Mouse (Mus musculus): ENCODE data around the gene Ulk4. TPM values are rescaled to one million over a fixed set of nuclear protein-coding genes. Genes with fewer than 3 reads are reported as not detected.

The Ulk4 gene
- polyA plus RNA-seq, 1 experiment, result 4.6 TPM

DNA sequence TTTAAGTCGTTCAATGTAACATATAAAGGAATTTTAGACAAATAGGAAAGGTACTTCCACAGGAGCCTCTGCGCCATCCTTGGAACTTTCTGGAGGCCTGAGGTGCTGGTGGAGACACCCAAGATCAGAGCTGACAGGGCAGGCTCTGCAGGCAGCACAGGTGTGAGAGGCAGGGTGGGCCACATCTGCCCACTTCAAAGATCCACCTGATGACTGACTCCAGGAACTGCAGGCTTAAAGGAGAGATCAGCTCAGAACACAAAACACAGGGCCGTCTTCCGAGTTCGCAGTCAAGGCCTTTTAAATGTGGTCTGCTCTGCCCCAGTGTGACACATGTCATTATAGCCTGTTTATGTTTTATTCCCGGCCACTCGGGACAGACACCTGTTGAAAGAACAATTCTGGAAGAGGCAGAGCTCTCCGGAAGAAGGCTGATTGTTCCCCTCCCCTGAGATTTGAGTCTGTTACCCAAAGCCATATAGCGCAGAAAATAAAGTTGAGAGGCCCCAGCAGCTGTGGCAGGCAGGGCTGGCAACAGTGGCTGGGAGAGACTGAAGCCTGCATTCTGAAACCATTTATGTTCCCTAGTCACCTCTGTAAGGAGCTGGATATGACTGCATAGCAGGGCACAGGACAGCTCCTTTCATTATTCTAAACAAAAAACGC is 205.4 kb downstream of the Ulk4 start:
- H3K27ac ChIP-seq (ENCODE audit: insufficient read depth, low read length), result no peak overlapping the region
- TF ChIP-seq POLR2A (IDR thresholded peaks at IDR 0.05; ENCODE audit: low read depth, low read length) (no peak), CTCF (IDR thresholded peaks at IDR 0.05; ENCODE audit: borderline replicate concordance, insufficient read depth, low read length) (no peak)

GRCm38 (mm10) chr9:121071050-121071449 is 205.9 kb downstream of the Ulk4 start:
- Histone ChIP-seq H3K27ac (ENCODE audit: insufficient read depth, low read length) (no peak overlapping the region), H3K4me3 (ENCODE audit: insufficient read depth, low read length) (no peak overlapping the region), H3K4me1 (ENCODE audit: control insufficient read depth, insufficient read depth, low read length) (no peaks in the 10 kb centered on the region)
- no peak for TF ChIP-seq CTCF (IDR thresholded peaks at IDR 0.05; ENCODE audit: borderline replicate concordance, insufficient read depth, low read length)
- TF ChIP-seq POLR2A (IDR thresholded peaks at IDR 0.05; ENCODE audit: low read depth, low read length), result no peak

More for the DNA sequence above, 205.4 kb downstream of the Ulk4 start:
- no peak overlapping the region for H3K4me3 ChIP-seq (ENCODE audit: insufficient read depth, low read length)
- no peaks in the 10 kb centered on the region for H3K4me1 ChIP-seq (ENCODE audit: control insufficient read depth, insufficient read depth, low read length)

DNA sequence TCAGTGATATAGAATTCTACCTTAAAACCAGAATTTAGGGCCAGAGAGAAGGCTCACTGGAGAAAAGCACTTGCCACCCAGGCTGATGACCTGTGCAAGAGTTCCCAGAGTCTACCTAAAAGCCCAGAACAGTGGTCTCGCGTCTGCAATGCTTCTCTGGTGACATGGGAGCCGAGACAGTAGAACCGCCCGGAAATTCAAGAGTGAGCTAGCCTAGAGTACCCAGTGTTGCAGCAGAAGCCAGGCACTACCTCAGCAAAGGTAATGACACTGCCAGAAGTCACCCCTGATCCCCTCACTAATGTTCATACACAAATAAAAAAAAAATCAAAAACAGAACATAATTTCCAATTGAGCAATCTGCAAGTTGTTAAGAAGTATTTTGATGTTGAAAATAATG is 208.9 kb downstream of the Ulk4 start:
- Histone ChIP-seq H3K27ac (ENCODE audit: insufficient read depth, low read length) (no peak overlapping the region), H3K4me3 (ENCODE audit: insufficient read depth, low read length) (no peak overlapping the region), H3K4me1 (ENCODE audit: control insufficient read depth, insufficient read depth, low read length) (no peaks in the 10 kb centered on the region; the same call in 1 of the 2 replicates)
- no peak for TF ChIP-seq CTCF (IDR thresholded peaks at IDR 0.05; ENCODE audit: borderline replicate concordance, insufficient read depth, low read length)
- no peak for TF ChIP-seq POLR2A (IDR thresholded peaks at IDR 0.05; ENCODE audit: low read depth, low read length)

- Histone ChIP-seq H3K27ac (ENCODE audit: insufficient read depth, low read length) (no peak overlapping the region), H3K4me3 (ENCODE audit: insufficient read depth, low read length) (no peak overlapping the region), H3K4me1 (ENCODE audit: control insufficient read depth, insufficient read depth, low read length) (no peaks in the 10 kb centered on the region; the same call in none of the 2 replicates)
- no peak for TF ChIP-seq POLR2A (IDR thresholded peaks at IDR 0.05; ENCODE audit: low read depth, low read length)
- no peak for TF ChIP-seq CTCF (IDR thresholded peaks at IDR 0.05; ENCODE audit: borderline replicate concordance, insufficient read depth, low read length)
These were observed 210.0 kb downstream of the Ulk4 start for GRCm38 (mm10) chr9:121067043-121067442.

DNA sequence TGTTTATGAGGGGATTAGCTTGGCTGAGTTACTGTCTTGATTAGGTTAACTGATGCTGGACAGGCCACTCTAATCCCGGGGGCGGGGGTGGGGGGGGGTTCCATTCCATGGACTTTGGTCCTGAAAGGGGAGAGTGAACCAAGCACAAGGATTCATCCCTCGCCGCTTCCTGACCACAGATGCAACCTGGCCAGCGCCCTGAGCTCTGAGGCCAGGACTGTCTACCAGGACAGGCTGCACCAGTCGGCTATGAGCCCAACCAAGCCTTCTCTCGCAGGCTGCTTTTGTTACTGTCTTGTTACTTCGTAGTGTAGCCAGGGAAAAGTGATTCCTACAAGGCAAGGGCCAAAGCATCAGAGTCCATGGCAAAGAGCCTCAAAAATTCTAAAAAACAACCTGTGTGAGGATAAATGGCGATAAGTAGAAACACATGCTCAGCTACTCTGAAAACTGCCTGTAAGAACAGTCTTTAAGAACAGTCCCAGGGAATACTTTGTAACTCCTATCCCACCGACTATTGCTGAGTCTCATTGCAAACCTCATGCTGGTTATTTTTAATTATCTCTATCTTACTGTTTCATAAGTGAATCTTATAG is 211.5 kb downstream of the Ulk4 start:
- Histone ChIP-seq H3K4me1 (ENCODE audit: control insufficient read depth, insufficient read depth, low read length) (no peaks in the 10 kb centered on the region; the same call in none of the 2 replicates), H3K27ac (ENCODE audit: insufficient read depth, low read length) (no peak overlapping the region), H3K4me3 (ENCODE audit: insufficient read depth, low read length) (no peak overlapping the region)
- no peak for TF ChIP-seq POLR2A (IDR thresholded peaks at IDR 0.05; ENCODE audit: low read depth, low read length)
- no peak for TF ChIP-seq CTCF (IDR thresholded peaks at IDR 0.05; ENCODE audit: borderline replicate concordance, insufficient read depth, low read length)

GRCm38 (mm10) chr9:121064606-121065355 is 212.2 kb downstream of the Ulk4 start:
- H3K27ac ChIP-seq (ENCODE audit: insufficient read depth, low read length), result no peak overlapping the region
- no peak for TF ChIP-seq POLR2A (IDR thresholded peaks at IDR 0.05; ENCODE audit: low read depth, low read length)
- TF ChIP-seq CTCF (IDR thresholded peaks at IDR 0.05; ENCODE audit: borderline replicate concordance, insufficient read depth, low read length), result no peak
- H3K4me3 ChIP-seq (ENCODE audit: insufficient read depth, low read length), result no peak overlapping the region
- no peaks in the 10 kb centered on the region; the same call in none of the 2 replicates for H3K4me1 ChIP-seq (ENCODE audit: control insufficient read depth, insufficient read depth, low read length)

- Histone ChIP-seq H3K4me1 (ENCODE audit: control insufficient read depth, insufficient read depth, low read length) (no peaks in the 10 kb centered on the region; the same call in none of the 2 replicates), H3K4me3 (ENCODE audit: insufficient read depth, low read length) (no peak overlapping the region), H3K27ac (ENCODE audit: insufficient read depth, low read length) (no peak overlapping the region)
- TF ChIP-seq POLR2A (IDR thresholded peaks at IDR 0.05; ENCODE audit: low read depth, low read length) (no peak), CTCF (IDR thresholded peaks at IDR 0.05; ENCODE audit: borderline replicate concordance, insufficient read depth, low read length) (no peak)
These were observed 214.3 kb downstream of the Ulk4 start for GRCm38 (mm10) chr9:121062671-121063070.

DNA sequence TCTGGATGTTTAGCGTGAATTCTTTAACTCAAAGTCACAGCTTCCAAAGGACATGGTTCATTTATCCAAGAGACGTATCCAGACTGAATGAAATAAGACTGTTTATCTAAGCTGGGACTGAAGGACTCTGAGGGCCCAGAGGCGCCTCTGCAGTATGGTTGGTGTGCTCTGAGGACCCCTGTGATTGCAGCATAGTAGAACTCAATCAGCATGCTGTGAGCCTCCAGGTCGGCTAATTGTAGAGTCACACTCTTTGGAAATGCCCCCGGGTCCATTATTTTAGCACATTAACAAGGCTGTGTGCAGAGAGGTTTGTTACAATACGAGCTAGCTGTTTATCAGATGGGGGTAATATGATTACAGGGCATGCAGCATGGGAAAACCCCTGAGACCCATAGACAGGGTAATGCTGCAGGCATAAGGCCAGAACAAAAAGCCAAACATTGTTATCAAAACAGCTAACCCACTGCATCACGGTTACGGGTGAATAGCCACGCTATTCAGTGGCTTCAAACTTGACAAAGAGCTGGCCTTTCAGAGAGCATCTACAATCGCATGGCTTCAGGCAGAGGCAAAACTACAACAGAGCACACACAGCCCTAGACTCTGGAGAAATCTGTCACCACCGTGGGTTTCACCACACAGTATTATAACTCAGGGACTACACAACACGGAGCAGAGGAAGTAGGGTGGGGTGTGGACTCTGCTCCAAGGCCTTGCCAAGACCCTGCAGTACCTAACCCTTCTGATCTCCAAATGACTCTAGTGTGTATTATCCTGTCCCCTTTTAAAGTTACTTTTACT is 215.0 kb downstream of the Ulk4 start:
- no peak for TF ChIP-seq CTCF (IDR thresholded peaks at IDR 0.05; ENCODE audit: borderline replicate concordance, insufficient read depth, low read length)
- TF ChIP-seq POLR2A (IDR thresholded peaks at IDR 0.05; ENCODE audit: low read depth, low read length), result no peak
- Histone ChIP-seq H3K4me1 (ENCODE audit: control insufficient read depth, insufficient read depth, low read length) (no peaks in the 10 kb centered on the region; the same call in none of the 2 replicates), H3K4me3 (ENCODE audit: insufficient read depth, low read length) (no peak overlapping the region), H3K27ac (ENCODE audit: insufficient read depth, low read length) (no peak overlapping the region)

GRCm38 (mm10) chr9:121060331-121060730 is 216.7 kb downstream of the Ulk4 start:
- Histone ChIP-seq H3K4me1 (ENCODE audit: control insufficient read depth, insufficient read depth, low read length) (no peaks in the 10 kb centered on the region; the same call in 1 of the 2 replicates), H3K27ac (ENCODE audit: insufficient read depth, low read length) (no peak overlapping the region), H3K4me3 (ENCODE audit: insufficient read depth, low read length) (no peak overlapping the region)
- no peak for TF ChIP-seq POLR2A (IDR thresholded peaks at IDR 0.05; ENCODE audit: low read depth, low read length)
- TF ChIP-seq CTCF (IDR thresholded peaks at IDR 0.05; ENCODE audit: borderline replicate concordance, insufficient read depth, low read length), result no peak
